Mouse (Mus musculus): Measurements from ENCODE around the gene Fbxl20. TPM values are rescaled to one million over a fixed set of nuclear protein-coding genes. Genes with fewer than 3 reads are reported as not detected.

Fbxl20 gene
- polyA plus RNA-seq, 1 experiment from 2014 or later: 14.8 TPM

- ATAC-seq (ENCODE audit: insufficient number of reproducible peaks, low FRiP score): no peak
- 65% methylated on average over 5 of the region's 5 CpGs for WGBS
- Histone ChIP-seq H3K9me3 (replicated peaks) (no peaks in the 10 kb centered on the region), H3K9ac (no peak overlapping the region), H3K27ac (ENCODE audit: poor library complexity, severe bottlenecking) (no peak overlapping the region), H3K4me1 (replicated peaks) (peaks cover 7% of the 10 kb centered on the region), H3K27me3 (replicated peaks) (peaks cover 20% of the 10 kb centered on the region), H3K4me2 (no peak overlapping the region), H3K4me3 (no peak overlapping the region), H3K36me3 (no peaks in the 10 kb centered on the region)
Observed at GRCm38 (mm10) chr11:98060104-98060692, 90.0 kb downstream of the Fbxl20 start.

- WGBS: 68% methylated on average over 7 of the region's 7 CpGs
- H3K9me3 ChIP-seq (replicated peaks): no peaks in the 10 kb centered on the region
Observed at GRCm38 (mm10) chr11:98059662-98060061, 90.5 kb downstream of the Fbxl20 start.

GRCm38 (mm10) chr11:98057998-98058397 lies 92.2 kb downstream of the Fbxl20 start:
- Histone ChIP-seq H3K4me1 (replicated peaks) (peaks cover 10% of the 10 kb centered on the region), H3K4me3 (no peak overlapping the region), H3K9me3 (replicated peaks) (no peaks in the 10 kb centered on the region), H3K36me3 (no peaks in the 10 kb centered on the region), H3K27me3 (replicated peaks) (peaks cover 31% of the 10 kb centered on the region), H3K27ac (ENCODE audit: poor library complexity, severe bottlenecking) (no peak overlapping the region), H3K9ac (no peak overlapping the region), H3K4me2 (no peak overlapping the region)
- no peak for ATAC-seq (ENCODE audit: insufficient number of reproducible peaks, low FRiP score)
- 80% methylated on average over 5 of the region's 5 CpGs for WGBS

More at GRCm38 (mm10) chr11:98059662-98060061, 90.5 kb downstream of the Fbxl20 start:
- no peak overlapping the region for H3K9ac ChIP-seq
- ATAC-seq (ENCODE audit: insufficient number of reproducible peaks, low FRiP score): no peak
- no peaks in the 10 kb centered on the region for H3K36me3 ChIP-seq
- H3K4me1 ChIP-seq (replicated peaks): peaks cover 7% of the 10 kb centered on the region
- no peak overlapping the region for H3K27ac ChIP-seq (ENCODE audit: poor library complexity, severe bottlenecking)
- no peak overlapping the region for H3K4me2 ChIP-seq
- peaks cover 24% of the 10 kb centered on the region for H3K27me3 ChIP-seq (replicated peaks)
- no peak overlapping the region for H3K4me3 ChIP-seq

DNA sequence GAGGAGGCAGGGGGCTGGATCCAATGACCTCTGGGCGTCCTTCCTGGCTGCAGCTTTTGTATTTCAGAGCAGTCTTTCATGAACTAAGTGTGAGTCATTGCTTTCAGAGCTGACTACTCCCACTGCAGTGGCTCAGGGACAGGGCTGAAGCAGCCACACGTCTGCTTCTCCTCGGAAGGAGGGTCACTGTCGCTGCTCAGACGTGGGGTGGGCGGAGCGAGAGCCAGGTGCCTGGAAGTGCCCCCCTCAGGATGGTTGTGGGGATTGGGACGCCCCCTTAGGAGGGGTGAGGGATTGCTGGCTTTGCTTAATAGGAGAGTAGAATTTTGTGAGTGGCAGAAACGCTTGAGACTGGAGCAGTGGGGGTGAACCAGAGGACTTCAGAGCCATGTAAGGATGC lies 92.7 kb downstream of the Fbxl20 start:
- Histone ChIP-seq H3K27ac (ENCODE audit: poor library complexity, severe bottlenecking) (no peak overlapping the region), H3K9ac (0 out of 2 replicates have a peak overlapping the region, but pooled peaks have one; percentile 44), H3K9me3 (replicated peaks) (no peaks in the 10 kb centered on the region), H3K27me3 (replicated peaks) (peaks cover 37% of the 10 kb centered on the region), H3K4me2 (peak overlapping the region; percentile 46), H3K36me3 (no peaks in the 10 kb centered on the region), H3K4me1 (replicated peaks) (peaks cover 14% of the 10 kb centered on the region), H3K4me3 (no peak overlapping the region)
- WGBS: 22% methylated on average over 9 of the region's 9 CpGs
- ATAC-seq (ENCODE audit: insufficient number of reproducible peaks, low FRiP score): 0 out of 2 replicates have a peak, but pooled peaks have one; percentile 16

- H3K4me1 ChIP-seq (replicated peaks): peaks cover 35% of the 10 kb centered on the region
- peak within 1 kb of the TSS; percentile 53 for H3K4me3 ChIP-seq
- H3K27ac ChIP-seq (ENCODE audit: poor library complexity, severe bottlenecking): no peak within 1 kb of the TSS
- peak within 1 kb of the TSS; percentile 68 for H3K9ac ChIP-seq
- WGBS: 3% methylated on average over 43 of the region's 48 CpGs
- no peaks in the 10 kb centered on the region for H3K36me3 ChIP-seq
- H3K4me2 ChIP-seq: peak within 1 kb of the TSS; percentile 83
- ATAC-seq (ENCODE audit: insufficient number of reproducible peaks, low FRiP score): peak; percentile 71
- no peaks in the 10 kb centered on the region for H3K9me3 ChIP-seq (replicated peaks)
- H3K27me3 ChIP-seq (replicated peaks): peaks cover 70% of the 10 kb centered on the region
Observed at GRCm38 (mm10) chr11:98052989-98053834, 97.0 kb downstream of the Fbxl20 start, which contains the start of gene Stac2. TSS of gene Stac2 (minus strand) at chr11:98053462.

- peaks cover 32% of the 10 kb centered on the region for H3K4me1 ChIP-seq (replicated peaks)
- no peaks in the 10 kb centered on the region for H3K9me3 ChIP-seq (replicated peaks)
- H3K36me3 ChIP-seq: no peaks in the 10 kb centered on the region
- under 1% methylated on average over 83 of the region's 83 CpGs for WGBS
- no peak overlapping the region for H3K27ac ChIP-seq (ENCODE audit: poor library complexity, severe bottlenecking)
- ATAC-seq (ENCODE audit: insufficient number of reproducible peaks, low FRiP score): no peak
- H3K4me2 ChIP-seq: peak overlapping the region; percentile 83
- peaks cover 77% of the 10 kb centered on the region for H3K27me3 ChIP-seq (replicated peaks)
- peak overlapping the region; percentile 53 for H3K4me3 ChIP-seq
- peak overlapping the region; percentile 68 for H3K9ac ChIP-seq
Observed at GRCm38 (mm10) chr11:98052129-98052988, 97.8 kb downstream of the Fbxl20 start.

DNA sequence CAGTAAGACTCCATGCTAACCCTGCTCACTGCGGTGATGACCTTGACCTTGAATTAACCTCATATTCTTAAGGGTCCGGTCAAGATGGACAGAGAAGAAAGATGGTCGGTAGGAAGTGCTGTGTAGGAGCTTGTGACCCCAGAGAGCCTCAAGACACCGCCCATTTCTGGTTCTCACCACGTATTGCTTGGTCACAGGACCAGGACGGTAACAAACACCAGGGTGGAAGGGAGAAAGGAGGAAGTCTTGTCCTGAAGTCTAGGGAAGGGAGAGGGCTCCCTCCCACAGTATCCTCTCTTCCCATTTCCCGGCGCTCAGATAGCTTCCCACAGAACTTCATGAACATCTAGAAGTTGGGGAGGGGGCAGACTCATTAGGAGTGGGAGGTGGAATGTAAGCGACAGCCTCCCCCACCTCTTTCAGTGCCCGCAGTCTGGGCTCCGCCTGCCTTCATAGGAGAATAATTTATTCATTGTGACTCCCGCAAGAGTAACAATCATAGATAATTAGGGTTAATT lies 98.5 kb downstream of the Fbxl20 start:
- Histone ChIP-seq H3K9ac (0 out of 2 replicates have a peak overlapping the region, but pooled peaks have one; percentile 68), H3K36me3 (no peaks in the 10 kb centered on the region), H3K27me3 (replicated peaks) (peaks cover 73% of the 10 kb centered on the region), H3K9me3 (replicated peaks) (no peaks in the 10 kb centered on the region), H3K4me3 (peak overlapping the region; percentile 53), H3K4me2 (peak overlapping the region; percentile 83), H3K4me1 (replicated peaks) (peaks cover 30% of the 10 kb centered on the region), H3K27ac (ENCODE audit: poor library complexity, severe bottlenecking) (no peak overlapping the region)
- 6% methylated on average over 12 of the region's 12 CpGs for WGBS
- ATAC-seq (ENCODE audit: insufficient number of reproducible peaks, low FRiP score): no peak

GRCm38 (mm10) chr11:98050940-98051339 lies 99.3 kb downstream of the Fbxl20 start:
- ATAC-seq (ENCODE audit: insufficient number of reproducible peaks, low FRiP score): no peak
- Histone ChIP-seq H3K9me3 (replicated peaks) (no peaks in the 10 kb centered on the region), H3K4me2 (no peak overlapping the region), H3K36me3 (no peaks in the 10 kb centered on the region), H3K27me3 (replicated peaks) (peaks cover 73% of the 10 kb centered on the region), H3K4me1 (replicated peaks) (peaks cover 35% of the 10 kb centered on the region), H3K4me3 (no peak overlapping the region), H3K27ac (ENCODE audit: poor library complexity, severe bottlenecking) (no peak overlapping the region), H3K9ac (no peak overlapping the region)
- 22% methylated on average over 2 of the region's 2 CpGs for WGBS

DNA sequence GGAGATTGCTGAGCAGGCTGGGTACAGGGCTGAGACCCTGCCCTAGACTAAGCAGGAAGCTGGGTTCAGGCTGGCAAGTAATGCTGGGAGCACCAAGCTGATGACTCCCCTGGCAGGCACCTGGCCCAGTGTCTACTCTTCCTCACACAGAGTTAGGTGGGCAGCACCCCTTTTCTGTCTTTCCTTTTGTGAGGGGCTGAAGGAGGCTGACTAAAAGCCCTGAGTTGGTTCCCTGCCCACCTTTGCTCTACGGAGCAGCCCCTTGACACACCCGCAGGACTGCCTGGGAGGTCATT lies 99.7 kb downstream of the Fbxl20 start:
- WGBS: 7% methylated on average over 2 of the region's 2 CpGs
- H3K9ac ChIP-seq: no peak overlapping the region
- peaks cover 73% of the 10 kb centered on the region for H3K27me3 ChIP-seq (replicated peaks)
- no peak for ATAC-seq (ENCODE audit: insufficient number of reproducible peaks, low FRiP score)
- no peak overlapping the region for H3K27ac ChIP-seq (ENCODE audit: poor library complexity, severe bottlenecking)
- peaks cover 35% of the 10 kb centered on the region for H3K4me1 ChIP-seq (replicated peaks)
- H3K9me3 ChIP-seq (replicated peaks): no peaks in the 10 kb centered on the region
- no peak overlapping the region for H3K4me2 ChIP-seq
- H3K36me3 ChIP-seq: no peaks in the 10 kb centered on the region
- no peak overlapping the region for H3K4me3 ChIP-seq

GRCm38 (mm10) chr11:98049672-98050519 lies 100.3 kb downstream of the Fbxl20 start:
- ATAC-seq (ENCODE audit: insufficient number of reproducible peaks, low FRiP score): no peak
- no peaks in the 10 kb centered on the region for H3K36me3 ChIP-seq
- H3K4me1 ChIP-seq (replicated peaks): peaks cover 35% of the 10 kb centered on the region
- peaks cover 68% of the 10 kb centered on the region for H3K27me3 ChIP-seq (replicated peaks)
- H3K4me2 ChIP-seq: no peak overlapping the region
- H3K9me3 ChIP-seq (replicated peaks): no peaks in the 10 kb centered on the region
- H3K27ac ChIP-seq (ENCODE audit: poor library complexity, severe bottlenecking): no peak overlapping the region
- WGBS: 68% methylated on average over 14 of the region's 14 CpGs
- no peak overlapping the region for H3K9ac ChIP-seq
- H3K4me3 ChIP-seq: no peak overlapping the region
